Mouse (Mus musculus): ENCODE data around the gene Zbtb5. TPM values are rescaled to one million over a fixed set of nuclear protein-coding genes. Genes with fewer than 3 reads are reported as not detected.
"Not testable (repeated sequence)": the region's sequence is repeated elsewhere in the genome, so short reads cannot be mapped to it uniquely, and the experiment has no call there.

Zbtb5 gene
- total RNA-seq, 2 experiments from 2014 or later: 2.3 to 3.0 TPM

DNA sequence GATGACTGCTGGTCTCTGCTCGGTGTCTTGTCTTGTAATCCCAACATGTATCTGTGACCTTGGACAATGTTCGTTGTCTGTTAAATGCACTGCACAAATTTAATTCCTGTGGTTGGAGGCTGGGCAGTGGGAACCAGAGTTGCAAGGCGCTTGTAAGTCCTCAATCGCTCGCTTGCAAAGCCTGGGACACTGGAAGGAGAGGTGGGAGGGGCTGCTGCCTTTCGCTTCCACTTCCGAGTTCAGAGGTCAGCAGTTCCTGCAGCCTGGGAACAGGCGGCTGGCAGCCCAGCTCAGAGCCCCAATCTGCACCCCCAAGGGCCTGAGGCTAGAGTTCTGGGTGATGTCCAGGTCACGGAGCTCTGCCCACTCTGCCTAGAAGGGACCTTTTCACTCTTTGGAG, 59.2 kb downstream of the Zbtb5 start:
- H3K4me3 ChIP-seq: no peak overlapping the region
- no peak for TF ChIP-seq CTCF (IDR thresholded peaks at IDR 0.05)
- no peak for DNase-seq
- no peak overlapping the region for H3K27ac ChIP-seq
- intact Hi-C loops (cut with DNase I): no loop called here

GRCm38 (mm10) chr4:44948314-44948713, 63.9 kb downstream of the Zbtb5 start:
- no peak overlapping the region for H3K4me3 ChIP-seq
- no peak for TF ChIP-seq CTCF (IDR thresholded peaks at IDR 0.05)

DNA sequence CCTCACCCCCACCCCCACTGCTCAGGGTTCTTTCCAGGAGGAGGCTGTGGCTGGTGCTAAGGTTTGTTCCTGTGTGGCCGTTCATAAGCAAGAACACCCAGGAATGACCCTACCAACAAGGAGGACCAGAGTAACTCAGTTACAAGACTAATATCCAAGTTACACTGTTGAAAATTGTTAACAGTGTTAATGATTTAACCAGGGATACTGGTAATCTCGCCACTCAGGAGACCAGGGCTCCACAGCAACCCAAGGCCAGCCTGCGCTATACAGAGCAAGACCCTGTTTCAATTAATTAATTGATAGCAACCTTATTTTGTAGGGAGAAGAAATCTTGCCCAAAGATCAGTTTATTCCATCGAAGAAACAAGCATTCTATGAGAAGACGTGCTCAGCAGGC, 64.7 kb downstream of the Zbtb5 start:
- intact Hi-C loops (cut with DNase I): no loop called here
- TF ChIP-seq CTCF (IDR thresholded peaks at IDR 0.05): no peak
- no peak overlapping the region for H3K27ac ChIP-seq
- no peak for DNase-seq
- H3K4me3 ChIP-seq: no peak overlapping the region

More at GRCm38 (mm10) chr4:44948314-44948713, 63.9 kb downstream of the Zbtb5 start:
- intact Hi-C loops (cut with DNase I): no loop called here
- DNase-seq: no peak
- H3K27ac ChIP-seq: no peak overlapping the region

- intact Hi-C loops (cut with DNase I); DNase-seq; H3K27ac ChIP-seq; H3K4me3 ChIP-seq: not testable (repeated sequence)
Measured at GRCm38 (mm10) chr4:44946126-44946525, 66.1 kb downstream of the Zbtb5 start.

- intact Hi-C loops (cut with DNase I): no loop called here
- no peak overlapping the region for H3K27ac ChIP-seq
- no peak for TF ChIP-seq CTCF (IDR thresholded peaks at IDR 0.05)
- no peak for DNase-seq
- H3K4me3 ChIP-seq: no peak overlapping the region
Measured at GRCm38 (mm10) chr4:44944426-44945075, 67.7 kb downstream of the Zbtb5 start.

DNA sequence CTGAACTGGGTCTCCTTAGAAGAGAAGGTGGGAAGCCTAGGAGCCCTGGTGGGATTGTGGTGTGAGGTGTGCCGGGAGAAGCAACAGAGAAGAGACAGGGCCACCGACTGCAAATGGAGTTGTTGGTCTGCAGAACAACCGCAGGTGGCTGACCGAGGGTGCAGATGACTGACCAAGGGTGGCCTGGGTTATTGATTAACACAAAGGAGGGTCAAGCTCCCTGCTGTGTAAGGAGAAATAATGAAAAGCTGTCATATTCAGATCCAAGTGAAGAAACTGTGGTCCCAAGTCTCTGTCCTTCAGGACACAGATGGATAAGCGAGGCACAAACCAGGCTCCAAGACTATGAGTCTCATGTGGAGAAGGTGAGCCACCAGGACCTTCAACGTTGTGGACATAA, 68.7 kb downstream of the Zbtb5 start:
- intact Hi-C loops (cut with DNase I): no loop called here
- DNase-seq: no peak

GRCm38 (mm10) chr4:44942237-44942636, 70.0 kb downstream of the Zbtb5 start:
- Histone ChIP-seq H3K4me3 (no peak overlapping the region), H3K27ac (no peak overlapping the region)
- intact Hi-C loops (cut with DNase I): no loop called here
- TF ChIP-seq CTCF (IDR thresholded peaks at IDR 0.05): no peak
- no peak for DNase-seq

More for the DNA sequence above, 68.7 kb downstream of the Zbtb5 start:
- H3K4me3 ChIP-seq: no peak overlapping the region
- no peak overlapping the region for H3K27ac ChIP-seq
- TF ChIP-seq CTCF (IDR thresholded peaks at IDR 0.05): no peak

Other genes with a start within 250 kb of the Zbtb5 start
- gene Grhpr, start 31.0 kb downstream of the Zbtb5 start, total RNA-seq (2021): 10 to 100 TPM; 23.9 to 24.7 TPM
- gene Polr1e, start 6.2 kb upstream of the Zbtb5 start, total RNA-seq (2021): 1 to 10 TPM; 3.8 to 4.0 TPM
- gene Fbxo10, start 72.2 kb upstream of the Zbtb5 start, total RNA-seq (2021): 1 to 10 TPM; 2.2 to 2.3 TPM
- 10 to 100 TPM; 70.2 to 99.3 TPM for gene Tomm5, start 95.7 kb upstream of the Zbtb5 start, total RNA-seq (2021)
- gene Frmpd1, start 172.5 kb upstream of the Zbtb5 start, total RNA-seq (2021): under 1 TPM; 0.06 to 0.38 TPM